Mouse (Mus musculus) cerebellum, adult 2 months (tissue): ENCODE measurements around the gene Aamp.
A peak's percentile ranks its signal among the peaks of the same experiment; 100 is the strongest.

Source experiments
- CTCF ChIP-seq: fragments of 200-500 bp; IDR thresholded peaks from 2 replicates; pipeline ENCODE4 v1.5.1; 2011; ENCODE audit warnings: low read depth, mild to moderate bottlenecking, control low read depth, low read length, moderate library complexity, borderline replicate concordance; ENCODE audit not compliant: insufficient read depth
- POLR2A ChIP-seq: fragments of 200-500 bp; IDR thresholded peaks from 2 replicates; pipeline ENCODE4 v1.6.1; 2011; ENCODE audit warnings: low read length, control low read depth, borderline replicate concordance; ENCODE audit not compliant: insufficient read depth

DNA sequence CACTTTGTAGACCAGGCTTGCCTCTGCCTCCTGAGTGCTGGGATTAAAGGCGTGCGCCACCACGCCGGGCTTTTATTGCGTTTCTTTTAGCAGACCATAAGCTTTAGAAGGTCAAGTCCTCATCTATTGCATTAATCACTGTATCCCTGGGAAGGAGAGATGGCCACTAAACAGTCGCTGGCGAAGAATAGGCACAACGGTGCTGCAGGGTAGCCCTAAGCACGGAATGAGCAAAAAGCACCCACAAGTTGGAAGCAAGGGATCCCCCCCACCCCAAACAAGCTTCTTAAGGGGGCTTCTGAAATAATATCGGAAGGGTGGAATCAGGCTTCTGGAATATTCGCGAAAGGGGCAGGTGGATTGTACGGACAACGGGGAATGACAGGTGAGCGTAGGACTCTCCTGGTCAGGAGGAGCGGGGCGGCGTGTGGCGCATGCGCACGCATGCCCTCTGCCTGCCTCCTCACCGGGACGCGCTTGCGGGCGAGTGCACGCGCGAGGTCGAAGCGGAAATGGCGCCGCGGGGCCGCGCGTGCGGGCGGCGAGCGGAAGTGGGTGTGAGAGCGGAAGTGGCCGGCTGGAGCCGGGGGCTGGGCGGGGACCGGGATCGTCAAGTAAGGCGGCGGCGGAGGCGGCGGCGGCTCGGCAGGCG lies 48.5 kb downstream of the Aamp start, which contains the start of gene Arpc2:
- TF ChIP-seq POLR2A = peak; percentile 100
- TF ChIP-seq CTCF = no peak
